Mouse (Mus musculus): ENCODE measurements around the gene Prss16. TPM values are rescaled to one million over a fixed set of nuclear protein-coding genes. Genes with fewer than 3 reads are reported as not detected.

Prss16 gene
- polyA plus RNA-seq, 1 experiment = not detected

- Histone ChIP-seq H3K4me1 (ENCODE audit: control insufficient read depth, insufficient read depth, insufficient read length, low read length) (no peaks in the 10 kb centered on the region), H3K4me3 (ENCODE audit: insufficient read depth, low read depth, low read length) (no peak overlapping the region), H3K27ac (replicated peaks; ENCODE audit: low read depth, low read length) (no peak overlapping the region)
Observed at GRCm38 (mm10) chr13:22001823-22002222, 7.7 kb downstream of the Prss16 start.

GRCm38 (mm10) chr13:22001346-22001745 is 8.2 kb downstream of the Prss16 start:
- Histone ChIP-seq H3K4me1 (ENCODE audit: control insufficient read depth, insufficient read depth, insufficient read length, low read length) (no peaks in the 10 kb centered on the region), H3K27ac (replicated peaks; ENCODE audit: low read depth, low read length) (no peak overlapping the region), H3K4me3 (ENCODE audit: insufficient read depth, low read depth, low read length) (no peak overlapping the region)

- Histone ChIP-seq H3K4me1 (ENCODE audit: control insufficient read depth, insufficient read depth, insufficient read length, low read length) (no peaks in the 10 kb centered on the region), H3K4me3 (ENCODE audit: insufficient read depth, low read depth, low read length) (no peak overlapping the region), H3K27ac (replicated peaks; ENCODE audit: low read depth, low read length) (no peak overlapping the region)
Observed at GRCm38 (mm10) chr13:21999147-21999546, 10.4 kb downstream of the Prss16 start.

DNA sequence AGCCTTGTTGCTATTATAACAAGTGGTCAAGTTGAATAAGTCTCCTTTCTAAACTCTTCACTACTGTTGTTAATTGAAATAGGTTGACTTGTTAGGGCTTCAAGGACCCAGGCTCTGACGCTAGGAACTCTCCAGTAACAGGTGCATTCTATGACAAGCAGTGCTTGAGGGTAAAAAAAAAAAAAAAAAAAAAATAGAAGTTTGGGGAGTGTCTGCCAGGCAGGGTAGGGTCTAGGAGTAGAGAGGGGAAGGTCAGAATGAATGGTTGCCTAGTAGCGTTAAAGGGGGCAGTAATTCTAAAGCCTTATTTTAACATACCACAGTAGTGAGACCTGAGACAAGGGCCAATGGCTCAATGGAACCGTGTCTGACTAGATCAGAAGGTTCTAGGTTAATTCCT is 11.1 kb downstream of the Prss16 start:
- H3K27ac ChIP-seq (replicated peaks; ENCODE audit: low read depth, low read length) = no peak overlapping the region
- no peaks in the 10 kb centered on the region for H3K4me1 ChIP-seq (ENCODE audit: control insufficient read depth, insufficient read depth, insufficient read length, low read length)
- no peak overlapping the region for H3K4me3 ChIP-seq (ENCODE audit: insufficient read depth, low read depth, low read length)

DNA sequence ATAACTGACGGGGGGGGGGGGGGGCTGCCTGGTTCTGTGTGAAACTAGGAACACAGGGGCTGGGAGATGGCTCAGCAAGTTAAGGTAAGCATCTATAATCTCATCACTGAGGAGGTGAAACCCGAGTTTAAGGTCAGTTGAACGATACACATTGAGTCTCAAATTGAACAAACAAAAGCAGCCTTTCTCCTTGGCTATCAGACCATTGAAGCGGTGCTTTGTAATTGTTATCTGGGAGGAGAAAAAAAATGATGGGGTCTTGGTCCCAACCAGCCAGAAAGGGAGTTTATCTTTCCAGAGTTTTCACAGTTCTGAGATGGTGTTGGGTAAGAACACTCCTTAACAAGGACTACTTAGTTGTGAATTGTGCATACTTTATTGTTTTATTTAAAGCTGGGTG is 11.7 kb downstream of the Prss16 start:
- Histone ChIP-seq H3K4me1 (ENCODE audit: control insufficient read depth, insufficient read depth, insufficient read length, low read length) (no peaks in the 10 kb centered on the region), H3K27ac (replicated peaks; ENCODE audit: low read depth, low read length) (no peak overlapping the region), H3K4me3 (ENCODE audit: insufficient read depth, low read depth, low read length) (no peak overlapping the region)

- Histone ChIP-seq H3K27ac (replicated peaks; ENCODE audit: low read depth, low read length) (no peak overlapping the region), H3K4me1 (ENCODE audit: control insufficient read depth, insufficient read depth, insufficient read length, low read length) (no peaks in the 10 kb centered on the region), H3K4me3 (ENCODE audit: insufficient read depth, low read depth, low read length) (no peak overlapping the region)
Observed at GRCm38 (mm10) chr13:21997201-21997820, 12.2 kb downstream of the Prss16 start.

- no peak overlapping the region for H3K27ac ChIP-seq (replicated peaks; ENCODE audit: low read depth, low read length)
- no peak overlapping the region for H3K4me3 ChIP-seq (ENCODE audit: insufficient read depth, low read depth, low read length)
- H3K4me1 ChIP-seq (ENCODE audit: control insufficient read depth, insufficient read depth, insufficient read length, low read length) = no peaks in the 10 kb centered on the region
Observed at GRCm38 (mm10) chr13:21996840-21997185, 12.7 kb downstream of the Prss16 start.

DNA sequence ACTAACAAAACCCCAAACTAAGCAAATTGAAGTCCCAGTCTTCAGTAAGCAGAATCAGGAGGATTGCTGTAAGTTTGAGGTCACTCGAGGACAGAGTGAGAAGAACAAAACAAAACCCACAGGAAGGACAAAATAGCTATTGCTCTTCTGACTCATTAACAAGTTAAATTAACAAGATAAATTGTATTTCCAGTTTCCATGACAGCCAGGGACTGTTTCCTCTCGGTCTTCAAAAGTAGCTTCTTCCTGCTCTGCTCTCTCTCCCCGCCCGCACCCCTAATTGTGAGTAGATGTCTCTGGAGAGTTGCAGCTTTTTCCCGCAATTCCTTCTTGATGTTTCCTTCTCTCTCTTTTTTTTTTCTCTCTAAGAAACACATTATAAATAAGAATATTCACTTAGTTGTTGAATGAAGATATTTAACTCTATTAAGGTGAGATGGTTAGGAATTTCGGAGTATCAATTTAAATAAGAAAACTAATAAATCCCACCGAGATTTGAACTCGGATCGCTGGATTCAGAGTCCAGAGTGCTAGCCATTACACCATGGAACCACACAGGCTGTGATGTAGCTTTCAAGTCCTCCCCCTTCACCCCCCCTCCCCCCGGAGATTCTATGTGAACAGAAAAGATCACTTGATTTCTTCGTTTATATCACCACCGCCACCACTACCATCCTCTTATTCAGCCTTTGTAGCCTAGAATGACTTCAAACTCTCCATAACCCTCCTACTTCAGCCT is 13.3 kb downstream of the Prss16 start:
- no peaks in the 10 kb centered on the region for H3K4me1 ChIP-seq (ENCODE audit: control insufficient read depth, insufficient read depth, insufficient read length, low read length)

DNA sequence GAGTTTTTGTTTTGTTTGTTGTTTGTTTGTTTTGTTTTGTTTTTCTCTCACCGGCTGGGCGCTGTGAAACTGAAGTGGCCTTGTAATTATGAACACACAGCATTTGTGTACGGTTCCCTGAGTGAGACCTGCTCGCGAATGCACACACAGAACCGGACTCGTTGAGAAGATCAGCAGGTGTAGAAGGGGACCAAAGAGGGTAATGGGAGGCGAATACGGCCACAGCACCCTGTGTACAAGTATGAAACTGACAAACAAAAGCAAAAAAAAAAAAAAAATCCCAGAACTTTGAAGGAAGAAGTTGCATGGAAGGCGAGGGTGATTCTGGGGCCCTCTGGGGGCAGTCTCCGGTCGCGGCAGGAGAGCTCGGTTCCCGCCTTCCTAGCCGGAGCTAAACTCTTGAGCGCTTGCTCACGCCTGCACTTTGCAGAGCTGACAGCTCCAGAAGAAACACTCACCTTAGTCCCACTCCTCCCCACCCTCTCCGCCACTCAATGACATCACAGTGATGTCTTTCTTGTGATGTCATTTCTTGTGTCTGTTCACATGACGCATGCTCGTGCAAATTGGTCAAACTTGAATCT is 14.1 kb downstream of the Prss16 start:
- H3K27ac ChIP-seq (replicated peaks; ENCODE audit: low read depth, low read length) = no peak overlapping the region
- no peaks in the 10 kb centered on the region for H3K4me1 ChIP-seq (ENCODE audit: control insufficient read depth, insufficient read depth, insufficient read length, low read length)
- H3K4me3 ChIP-seq (ENCODE audit: insufficient read depth, low read depth, low read length) = peak overlapping the region; percentile 32

More for the DNA sequence above, 13.3 kb downstream of the Prss16 start:
- Histone ChIP-seq H3K27ac (replicated peaks; ENCODE audit: low read depth, low read length) (no peak overlapping the region), H3K4me3 (ENCODE audit: insufficient read depth, low read depth, low read length) (no peak overlapping the region)

DNA sequence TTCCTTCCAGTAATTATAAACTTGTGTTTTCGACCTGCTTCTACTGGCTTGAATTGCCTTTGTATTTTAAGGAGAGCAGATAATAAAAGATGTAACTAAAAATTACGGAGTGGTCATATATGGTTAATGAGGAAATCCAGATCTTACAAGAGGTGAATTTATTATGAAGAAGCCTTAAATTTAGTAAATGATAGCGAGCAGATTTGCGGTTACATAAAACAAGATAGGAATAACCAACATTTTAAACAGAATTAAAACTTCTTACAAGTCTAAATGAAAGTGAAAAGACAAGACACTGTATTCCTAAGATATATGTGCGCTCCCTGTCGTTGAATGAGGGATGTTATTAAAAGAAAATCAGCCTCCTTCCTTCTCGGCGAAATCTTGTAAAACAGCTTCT is 14.6 kb downstream of the Prss16 start:
- H3K4me3 ChIP-seq (ENCODE audit: insufficient read depth, low read depth, low read length) = peak overlapping the region; percentile 32; the same call in 1 of the 2 replicates
- no peak overlapping the region for H3K27ac ChIP-seq (replicated peaks; ENCODE audit: low read depth, low read length)
- H3K4me1 ChIP-seq (ENCODE audit: control insufficient read depth, insufficient read depth, insufficient read length, low read length) = no peaks in the 10 kb centered on the region

GRCm38 (mm10) chr13:21993957-21994738 is 15.4 kb downstream of the Prss16 start:
- Histone ChIP-seq H3K27ac (replicated peaks; ENCODE audit: low read depth, low read length) (no peak overlapping the region), H3K4me3 (ENCODE audit: insufficient read depth, low read depth, low read length) (no peak overlapping the region), H3K4me1 (ENCODE audit: control insufficient read depth, insufficient read depth, insufficient read length, low read length) (no peaks in the 10 kb centered on the region)

GRCm38 (mm10) chr13:21992550-21992949 is 17.0 kb downstream of the Prss16 start:
- H3K4me3 ChIP-seq (ENCODE audit: insufficient read depth, low read depth, low read length) = no peak overlapping the region
- H3K4me1 ChIP-seq (ENCODE audit: control insufficient read depth, insufficient read depth, insufficient read length, low read length) = no peaks in the 10 kb centered on the region
- no peak overlapping the region for H3K27ac ChIP-seq (replicated peaks; ENCODE audit: low read depth, low read length)

GRCm38 (mm10) chr13:21984486-21984885 is 25.1 kb downstream of the Prss16 start:
- no peak overlapping the region for H3K4me3 ChIP-seq (ENCODE audit: insufficient read depth, low read depth, low read length)
- H3K4me1 ChIP-seq (ENCODE audit: control insufficient read depth, insufficient read depth, insufficient read length, low read length) = peaks cover 2% of the 10 kb centered on the region; the same call in 1 of the 2 replicates
- H3K27ac ChIP-seq (replicated peaks; ENCODE audit: low read depth, low read length) = no peak overlapping the region

- H3K4me3 ChIP-seq (ENCODE audit: insufficient read depth, low read depth, low read length) = peak overlapping the region; percentile 58
- peaks cover 2% of the 10 kb centered on the region; the same call in 1 of the 2 replicates for H3K4me1 ChIP-seq (ENCODE audit: control insufficient read depth, insufficient read depth, insufficient read length, low read length)
- no peak overlapping the region for H3K27ac ChIP-seq (replicated peaks; ENCODE audit: low read depth, low read length)
Observed at GRCm38 (mm10) chr13:21981803-21982193, 27.7 kb downstream of the Prss16 start.

Measured in brown adipose tissue, adult 24 weeks (tissue).